Mouse (Mus musculus): ENCODE data around the gene Slc22a21.

- TF ChIP-seq CTCF (IDR thresholded peaks at IDR 0.05; ENCODE audit: low read depth): no peak
- TF ChIP-seq EP300 (optimal IDR thresholded peaks at IDR 0.05): no peak
These were observed 7.9 kb upstream of the Slc22a21 start for GRCm38 (mm10) chr11:53988081-53988480.

All from stomach, postnatal 0 days (tissue).